Mouse (Mus musculus): ENCODE results near the gene Omt2b. TPM values are rescaled to one million over a fixed set of nuclear protein-coding genes. Genes with fewer than 3 reads are reported as not detected.
"Not testable (repeated sequence)": the region's sequence is repeated elsewhere in the genome, so short reads cannot be mapped to it uniquely, and the experiment has no call there.

Gene Omt2b
- total RNA-seq, 1 experiment from 2014 or later: not detected

- no peak for DNase-seq
These were observed 27.5 kb downstream of the Omt2b start for GRCm38 (mm10) chr9:78354665-78355578.

GRCm38 (mm10) chr9:78355611-78356010 is 28.2 kb downstream of the Omt2b start, which contains the start of gene Gsta2:
Gene Gsta2 (minus strand): TSS chr9:78355788.
- DNase-seq: no peak

- peak; percentile 83 for DNase-seq
These were observed 30.7 kb downstream of the Omt2b start for GRCm38 (mm10) chr9:78358053-78358452.

- no peak for DNase-seq
These were observed 32.5 kb downstream of the Omt2b start for GRCm38 (mm10) chr9:78359750-78360483.

GRCm38 (mm10) chr9:78360484-78360872 is 33.1 kb downstream of the Omt2b start:
- no peak for DNase-seq

GRCm38 (mm10) chr9:78363374-78363773 is 36.0 kb downstream of the Omt2b start:
- DNase-seq: no peak

GRCm38 (mm10) chr9:78364701-78365100 is 37.3 kb downstream of the Omt2b start:
- no peak for DNase-seq

GRCm38 (mm10) chr9:78365850-78366544 is 38.6 kb downstream of the Omt2b start:
- DNase-seq: no peak

- DNase-seq: not testable (repeated sequence)
These were observed 40.6 kb downstream of the Omt2b start, which contains the start of gene Dppa5a for GRCm38 (mm10) chr9:78367959-78368358. Gene Dppa5a (minus strand): TSS chr9:78368177.

- no peak for DNase-seq
These were observed 41.4 kb downstream of the Omt2b start for GRCm38 (mm10) chr9:78368671-78369293.

GRCm38 (mm10) chr9:78369349-78369748 is 42.0 kb downstream of the Omt2b start:
- no peak for DNase-seq

- no peak for DNase-seq
These were observed 42.4 kb downstream of the Omt2b start for GRCm38 (mm10) chr9:78369786-78370185.

GRCm38 (mm10) chr9:78371441-78371840 is 44.1 kb downstream of the Omt2b start:
- DNase-seq: no peak

- no peak for DNase-seq
These were observed 45.6 kb downstream of the Omt2b start for GRCm38 (mm10) chr9:78372827-78373504.

GRCm38 (mm10) chr9:78374397-78374796 is 47.0 kb downstream of the Omt2b start:
- no peak for DNase-seq

GRCm38 (mm10) chr9:78374885-78375389 is 47.5 kb downstream of the Omt2b start:
- no peak for DNase-seq

GRCm38 (mm10) chr9:78375486-78375885 is 48.1 kb downstream of the Omt2b start:
- no peak for DNase-seq

GRCm38 (mm10) chr9:78377546-78377945 is 50.2 kb downstream of the Omt2b start:
- no peak for DNase-seq

GRCm38 (mm10) chr9:78378113-78378785 is 50.9 kb downstream of the Omt2b start, which contains the start of gene Ooep:
Gene Ooep (minus strand): TSS chr9:78378725.
- DNase-seq: peak; percentile 34

All from adrenal gland, postnatal 14 days (tissue).